Mouse (Mus musculus): Measurements from ENCODE around the gene Serpini2. TPM values are rescaled to one million over a fixed set of nuclear protein-coding genes. Genes with fewer than 3 reads are reported as not detected.

Gene Serpini2
- polyA plus RNA-seq, 1 experiment from 2014 or later = not detected

Other genes with a start within 250 kb of the Serpini2 start
- 0.84 and 1.2 TPM in 2 replicates for gene Zbbx, start 105.0 kb downstream of the Serpini2 start, polyA plus RNA-seq (2015; fragmentation: Nextera tagmentation; extraction: Ambion mirVana)
- gene Wdr49, start 212.1 kb upstream of the Serpini2 start, polyA plus RNA-seq (2015; fragmentation: Nextera tagmentation; extraction: Ambion mirVana) = 0.37 and 0.44 TPM in 2 replicates

Measured in hindbrain, embryonic 16.5 days (tissue).